Mouse (Mus musculus) lung, postnatal 0 days (tissue): ENCODE measurements around the gene Lst1. TPM values are rescaled to one million over a fixed set of nuclear protein-coding genes. Genes with fewer than 3 reads are reported as not detected.

Source experiments
- ATAC-seq: fragments of 200-750 bp; cut with Nextera tagmentation; 2 replicates; pipeline ENCODE4 v1.8.0; 2017; ENCODE audit warnings: moderate library complexity
- DNase-seq: peaks from one replicate; pipeline ENCODE4 v3.0.0-alpha.2; 2016; ENCODE audit warnings: low spot score
- H3K27ac ChIP-seq: fragments of 300-500 bp; sonication (generic); 2 replicates; pipeline ENCODE4 v1.5.1; 2014; ENCODE audit warnings: antibody characterized with exemption, mild to moderate bottlenecking, low read length, mixed read lengths
- H3K27me3 ChIP-seq: fragments of 300-500 bp; sonication (generic); replicated peaks from 2 replicates; pipeline ENCODE4 v1.6.1; 2014; ENCODE audit warnings: low read length, mixed read lengths; ENCODE audit not compliant: insufficient read depth
- H3K36me3 ChIP-seq: fragments of 300-500 bp; sonication (generic); 2 replicates; pipeline ENCODE4 v1.6.1; 2014; ENCODE audit warnings: low read length, mixed read lengths; ENCODE audit not compliant: insufficient read depth
- H3K4me1 ChIP-seq: fragments of 300-500 bp; sonication (generic); 2 replicates; pipeline ENCODE4 v1.6.1; 2014; ENCODE audit warnings: antibody characterized with exemption, low read depth, low read length, mixed read lengths; ENCODE audit not compliant: insufficient read depth
- H3K4me2 ChIP-seq: fragments of 300-500 bp; sonication (generic); replicated peaks from 2 replicates; pipeline ENCODE4 v1.6.1; 2014; ENCODE audit warnings: low read depth, mild to moderate bottlenecking, low read length, moderate library complexity, mixed read lengths
- H3K4me3 ChIP-seq: fragments of 300-500 bp; sonication (generic); 2 replicates; pipeline ENCODE4 v1.5.1; 2014; ENCODE audit warnings: low read depth, low read length
- H3K9ac ChIP-seq: fragments of 300-500 bp; sonication (generic); replicated peaks from 2 replicates; pipeline ENCODE4 v1.6.1; 2014; ENCODE audit warnings: low read depth, mild to moderate bottlenecking
- H3K9me3 ChIP-seq: fragments of 300-500 bp; sonication (generic); 2 replicates; pipeline ENCODE4 v1.6.1; 2016; ENCODE audit warnings: low read length, mixed read lengths
- CTCF ChIP-seq: IDR thresholded peaks from 2 replicates; pipeline ENCODE4 v1.5.1; 2016; ENCODE audit warnings: antibody characterized with exemption, mild to moderate bottlenecking
- EP300 ChIP-seq: IDR thresholded peaks from 2 replicates; pipeline ENCODE4 v1.6.1; 2016; ENCODE audit warnings: antibody characterized with exemption, mild to moderate bottlenecking, control low read depth
- WGBS: fragments of 180-500 bp; shearing (Covaris S2); extraction: QIAGEN DNeasy Blood & Tissue Kit; methylation state at CpG from one replicate; pipeline ENCODE4 v1.1.7; 2014; 5-methylcytosine and 5-hydroxymethylcytosine counted together
- polyA plus RNA-seq: library from polyadenylated mRNA; unstranded; fragments of >200 nt; fragmentation: Nextera tagmentation; extraction: Ambion mirVana; gene quantifications from 2 replicates; pipeline ENCODE4 v1.2.1, GENCODE M21; 2015

Lst1 gene
- polyA plus RNA-seq, 1 experiment from 2014 or later = 27.5 TPM

DNA sequence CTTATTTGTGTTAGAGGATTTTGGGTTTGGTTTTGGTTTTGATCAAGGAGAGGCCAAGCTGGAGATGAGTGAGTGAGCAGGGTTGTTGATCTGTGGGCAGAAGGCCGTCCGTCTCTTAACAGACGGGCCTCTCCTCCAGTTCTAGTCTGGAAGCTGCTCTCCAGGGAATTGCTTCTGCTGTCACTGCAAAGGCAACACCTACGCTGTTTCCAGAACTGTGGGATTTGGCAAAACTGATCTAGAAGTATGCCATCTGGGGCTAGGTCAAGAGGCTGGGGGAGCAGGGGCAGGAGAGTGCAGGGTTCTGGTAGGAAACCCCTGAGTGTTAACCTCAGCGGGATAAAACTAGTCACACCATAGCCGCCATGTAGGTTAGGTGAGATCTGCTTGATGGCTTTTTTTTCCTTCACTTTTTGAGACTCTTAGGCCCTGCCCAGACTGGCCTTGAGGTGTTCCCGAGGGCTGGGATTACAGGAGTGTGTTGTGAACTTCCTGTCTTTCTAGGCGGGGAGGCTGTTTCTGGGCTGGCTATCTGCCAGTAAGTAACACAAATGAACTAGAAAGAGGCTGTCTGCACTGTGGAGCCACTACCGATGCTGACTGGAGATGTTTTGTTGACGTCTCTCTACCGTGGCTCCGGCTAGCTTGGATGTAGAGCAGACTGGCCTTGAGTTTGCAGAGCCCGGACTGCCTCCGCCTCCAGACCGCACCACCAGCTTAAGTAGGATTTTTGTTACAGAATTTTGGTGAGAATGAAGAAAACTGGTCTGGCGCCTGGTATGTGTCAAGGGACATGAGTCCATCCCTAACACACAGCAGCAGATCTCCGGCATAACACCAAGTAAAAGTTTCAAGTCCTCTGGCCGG is 45.1 kb upstream of the Lst1 start, which contains the start of gene Atp6v1g2:
TSS of gene Atp6v1g2 (plus strand) at position 547 of the 867 bp plus-strand sequence.
- DNase-seq = peak; percentile 72
- Histone ChIP-seq H3K9ac (no peak within 1 kb of the TSS), H3K4me3 (no peak within 1 kb of the TSS), H3K4me2 (peak within 1 kb of the TSS; percentile 63), H3K4me1 (peaks cover 6% of the 10 kb centered on the region; the same call in 1 of the 2 replicates), H3K36me3 (no peaks in the 10 kb centered on the region; the same call in 1 of the 2 replicates), H3K27me3 (no peaks in the 10 kb centered on the region), H3K27ac (peak within 1 kb of the TSS; percentile 95), H3K9me3 (no peaks in the 10 kb centered on the region)
- TF ChIP-seq CTCF (no peak), EP300 (0 out of 2 replicates have a peak, but pooled peaks have one; percentile 35)
- 34% methylated on average over 18 of the region's 18 CpGs for WGBS
- 0 out of 2 replicates have a peak, but pooled peaks have one; percentile 3 for ATAC-seq

DNA sequence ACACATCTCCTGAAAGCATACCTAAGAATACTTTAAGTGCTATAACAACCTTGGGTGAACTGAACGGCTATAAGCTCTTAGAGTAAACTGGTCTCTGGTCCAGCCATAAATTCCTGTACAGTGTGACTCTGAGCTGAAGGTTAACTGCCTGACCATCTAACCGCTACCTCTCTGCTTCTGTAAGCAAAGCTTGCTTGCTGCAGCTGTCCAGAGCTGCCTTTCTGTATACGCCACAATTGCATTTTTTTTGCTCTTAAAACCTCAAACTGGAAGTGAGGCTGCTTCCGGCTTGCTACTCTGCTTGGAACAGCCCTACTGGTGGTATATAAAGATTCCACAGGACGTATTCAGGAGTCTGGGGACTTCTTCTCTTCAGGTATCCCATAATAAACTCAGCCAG is 44.4 kb upstream of the Lst1 start:
- no peaks in the 10 kb centered on the region for H3K27me3 ChIP-seq
- no peak overlapping the region for H3K4me3 ChIP-seq
- peaks cover 6% of the 10 kb centered on the region; the same call in 1 of the 2 replicates for H3K4me1 ChIP-seq
- TF ChIP-seq EP300 = no peak
- H3K36me3 ChIP-seq = no peaks in the 10 kb centered on the region; the same call in 1 of the 2 replicates
- DNase-seq (no peak), ATAC-seq (no peak)
- no peak overlapping the region for H3K4me2 ChIP-seq
- H3K9ac ChIP-seq = no peak overlapping the region
- 62% methylated on average over 5 of the region's 5 CpGs for WGBS
- H3K27ac ChIP-seq = peak overlapping the region; percentile 71; the same call in 1 of the 2 replicates
- H3K9me3 ChIP-seq = no peaks in the 10 kb centered on the region

DNA sequence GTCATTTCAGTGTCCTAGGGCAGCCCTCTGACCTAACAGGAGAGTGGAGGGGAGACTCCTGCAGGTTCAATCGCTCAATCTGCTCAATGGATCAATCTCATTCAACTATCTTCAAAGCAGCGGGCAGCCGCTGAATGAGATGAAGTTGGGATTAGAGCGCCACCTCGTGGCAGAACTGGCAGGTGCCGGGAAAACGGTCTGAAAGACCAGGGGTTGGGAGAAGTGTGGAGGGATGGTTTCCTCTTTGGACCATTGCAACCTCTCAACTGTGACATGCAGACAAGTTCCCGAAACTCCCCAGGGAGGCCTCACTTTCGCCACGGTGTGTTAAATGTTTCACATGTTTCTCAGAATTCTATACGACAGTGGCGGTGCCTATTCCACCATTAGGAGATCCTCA is 43.8 kb upstream of the Lst1 start:
- ATAC-seq = no peak
- H3K36me3 ChIP-seq = no peaks in the 10 kb centered on the region; the same call in 1 of the 2 replicates
- H3K27me3 ChIP-seq = no peaks in the 10 kb centered on the region
- no peak overlapping the region for H3K4me2 ChIP-seq
- H3K9me3 ChIP-seq = no peaks in the 10 kb centered on the region
- TF ChIP-seq CTCF = peak; percentile 93
- TF ChIP-seq EP300 = no peak
- peaks cover 6% of the 10 kb centered on the region; the same call in 1 of the 2 replicates for H3K4me1 ChIP-seq
- H3K27ac ChIP-seq = no peak overlapping the region
- WGBS = 16% methylated on average over 12 of the region's 12 CpGs
- H3K9ac ChIP-seq = no peak overlapping the region
- no peak overlapping the region for H3K4me3 ChIP-seq
- peak; percentile 82 for DNase-seq

DNA sequence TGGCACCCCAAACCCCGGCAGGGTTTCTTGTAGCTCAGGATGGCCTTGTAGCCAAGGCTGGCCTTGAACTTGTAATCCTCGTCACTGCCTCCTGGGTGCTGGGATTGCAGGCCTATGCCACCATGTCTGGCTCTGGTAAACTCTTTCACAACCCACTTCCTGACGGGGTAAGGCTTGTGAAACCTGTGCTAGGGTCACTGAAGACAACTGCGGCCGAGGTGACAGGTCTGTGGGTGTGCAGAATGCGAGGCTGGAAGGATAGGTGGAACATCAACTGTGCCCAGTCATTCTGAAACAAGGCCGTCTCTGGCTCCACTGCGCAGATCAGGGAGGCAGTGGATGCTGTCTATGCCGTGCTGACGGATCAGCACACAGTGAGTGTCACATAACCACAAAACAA is 42.8 kb upstream of the Lst1 start:
- Histone ChIP-seq H3K4me2 (no peak overlapping the region), H3K27ac (no peak overlapping the region), H3K9me3 (no peaks in the 10 kb centered on the region), H3K9ac (no peak overlapping the region), H3K36me3 (no peaks in the 10 kb centered on the region; the same call in 1 of the 2 replicates), H3K4me3 (no peak overlapping the region), H3K4me1 (peaks cover 6% of the 10 kb centered on the region; the same call in 1 of the 2 replicates), H3K27me3 (no peaks in the 10 kb centered on the region)
- ATAC-seq (no peak), DNase-seq (no peak)
- 89% methylated on average over 10 of the region's 10 CpGs for WGBS
- TF ChIP-seq EP300 (no peak), CTCF (no peak)

DNA sequence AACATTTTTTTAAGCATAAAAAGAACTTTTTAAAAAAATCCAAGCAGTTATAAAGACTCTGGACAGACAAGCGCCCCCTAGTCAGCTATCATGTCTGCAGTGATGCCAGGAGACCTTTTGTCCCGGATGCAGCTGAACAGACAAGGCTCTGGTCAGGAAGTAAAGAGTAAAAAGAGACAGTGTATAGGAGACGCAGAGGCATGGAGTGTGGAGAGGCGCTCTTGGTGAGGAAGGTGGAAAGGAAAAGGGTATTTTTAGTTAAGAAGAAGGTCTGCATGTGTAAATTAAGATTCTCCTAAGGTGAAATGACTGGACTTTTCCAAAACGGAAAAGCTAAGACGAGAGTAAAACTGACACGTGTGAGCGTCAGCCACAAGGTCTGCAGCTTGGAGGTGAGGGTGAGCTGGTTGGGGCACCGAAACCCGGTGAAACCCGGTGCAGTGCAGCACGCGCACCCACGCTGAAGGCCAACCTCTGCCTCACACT is 38.4 kb upstream of the Lst1 start:
- Histone ChIP-seq H3K9ac (no peak overlapping the region), H3K27ac (no peak overlapping the region), H3K27me3 (no peaks in the 10 kb centered on the region), H3K4me1 (no peaks in the 10 kb centered on the region), H3K4me2 (no peak overlapping the region), H3K36me3 (peaks cover 6% of the 10 kb centered on the region; the same call in 1 of the 2 replicates), H3K9me3 (no peaks in the 10 kb centered on the region), H3K4me3 (no peak overlapping the region)
- no peak for DNase-seq
- 62% methylated on average over 14 of the region's 14 CpGs for WGBS
- no peak for ATAC-seq
- TF ChIP-seq EP300 (no peak), CTCF (peak; percentile 13; the same call in 1 of the 2 replicates)

DNA sequence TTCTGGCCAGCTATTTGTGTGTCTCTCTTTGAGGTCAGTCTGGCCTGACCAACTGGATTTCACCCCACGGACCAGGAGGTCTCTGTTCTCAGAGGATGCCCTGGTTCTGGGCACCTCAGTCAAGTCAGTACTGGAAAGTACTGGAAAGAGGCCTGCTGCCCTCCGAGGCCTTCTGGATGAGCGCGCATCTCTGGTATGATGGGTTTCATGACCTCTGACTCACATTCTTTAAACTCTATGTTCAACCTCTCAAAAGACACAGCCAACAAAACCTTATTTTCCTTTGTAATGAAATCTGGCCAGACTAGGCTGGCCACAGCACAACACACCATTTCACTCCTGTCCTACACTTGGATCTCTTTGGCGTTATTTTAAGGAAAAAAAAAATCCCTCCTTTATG is 37.2 kb upstream of the Lst1 start:
- TF ChIP-seq CTCF = no peak
- no peak for TF ChIP-seq EP300
- H3K9me3 ChIP-seq = no peaks in the 10 kb centered on the region
- DNase-seq = no peak
- H3K27me3 ChIP-seq = no peaks in the 10 kb centered on the region
- no peak overlapping the region for H3K4me2 ChIP-seq
- H3K4me1 ChIP-seq = peaks cover under 1% of the 10 kb centered on the region
- H3K4me3 ChIP-seq = no peak overlapping the region
- WGBS = 90% methylated on average over 5 of the region's 5 CpGs
- H3K27ac ChIP-seq = no peak overlapping the region
- no peak for ATAC-seq
- 0 out of 2 replicates have a peak, but pooled peaks cover 7% of the 10 kb centered on the region for H3K36me3 ChIP-seq
- no peak overlapping the region for H3K9ac ChIP-seq
